Mouse (Mus musculus): ENCODE measurements around the gene Sowaha. TPM values are rescaled to one million over a fixed set of nuclear protein-coding genes. Genes with fewer than 3 reads are reported as not detected.

The Sowaha gene
- polyA plus RNA-seq, 1 experiment from 2014 or later: 0.18 TPM

DNA sequence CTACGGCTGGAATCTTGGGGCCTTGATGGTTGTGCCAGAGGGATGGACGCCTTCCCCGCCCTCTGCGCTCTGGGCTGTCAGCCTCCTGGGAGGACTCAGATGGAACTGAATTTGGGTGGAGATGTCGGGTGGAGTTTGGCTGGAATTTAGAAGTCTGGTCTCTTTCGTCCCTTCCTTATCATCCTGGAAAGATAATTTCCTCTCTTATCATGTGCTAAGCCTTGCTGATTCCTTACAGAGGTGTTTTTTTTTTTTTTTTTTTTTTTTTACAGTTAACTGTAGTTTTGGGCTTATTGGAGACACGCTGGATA, 41.7 kb upstream of the Sowaha start:
- no peak for ATAC-seq (replicated peaks; ENCODE audit: extremely low read depth, insufficient read depth, low FRiP score)
- Histone ChIP-seq H3K9ac (ENCODE audit: low read length) (peak overlapping the region; percentile 92; the same call in 1 of the 2 replicates), H3K9me3 (replicated peaks; ENCODE audit: control insufficient read depth, low read length) (no peaks in the 10 kb centered on the region), H3K36me3 (ENCODE audit: control insufficient read depth, insufficient read depth) (no peaks in the 10 kb centered on the region), H3K27ac (ENCODE audit: low read length) (peak overlapping the region; percentile 89; the same call in 1 of the 2 replicates), H3K4me2 (ENCODE audit: low read depth, low read length) (peak overlapping the region; percentile 73), H3K4me1 (ENCODE audit: control insufficient read depth, insufficient read depth, low read length) (peaks cover 56% of the 10 kb centered on the region), H3K4me3 (ENCODE audit: low read length) (peak overlapping the region; percentile 88; the same call in 1 of the 2 replicates), H3K27me3 (ENCODE audit: control insufficient read depth, insufficient read depth, low read length) (no peaks in the 10 kb centered on the region)
- 57% methylated on average over 7 of the region's 7 CpGs for WGBS

DNA sequence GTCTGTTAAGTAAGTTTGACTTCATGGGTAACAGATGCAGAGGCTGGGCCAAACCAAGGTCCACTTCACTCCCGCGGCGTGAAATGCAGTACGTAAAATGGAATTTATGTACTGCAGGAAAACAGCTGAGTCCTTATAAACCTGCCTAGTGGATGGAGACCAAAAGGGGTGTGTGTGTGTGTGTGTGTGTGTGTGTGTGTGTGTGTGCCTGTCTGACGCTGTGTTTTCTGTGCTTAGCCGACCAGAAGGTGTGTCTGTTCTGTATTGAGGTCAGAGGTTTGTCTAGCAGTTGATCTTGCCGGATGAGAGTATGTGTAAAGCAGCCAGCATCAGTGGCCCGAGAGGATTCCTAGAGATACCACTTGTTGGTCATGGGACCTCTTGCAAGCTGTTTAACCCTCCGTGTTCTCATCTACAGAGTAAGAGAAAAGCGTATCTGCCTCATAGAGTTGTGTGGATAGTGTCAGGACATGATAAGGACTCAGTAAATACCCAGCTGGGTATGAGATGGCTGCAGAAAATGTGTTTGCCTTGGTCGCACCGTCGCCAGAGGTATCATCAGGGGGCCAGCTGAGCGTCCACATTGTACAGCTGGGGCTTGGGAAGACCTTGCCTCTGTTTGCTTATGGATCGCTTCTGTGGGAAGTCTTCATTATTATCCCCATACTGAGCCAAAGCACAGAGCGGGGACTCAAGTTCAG, 41.2 kb upstream of the Sowaha start:
- H3K27me3 ChIP-seq (ENCODE audit: control insufficient read depth, insufficient read depth, low read length): no peaks in the 10 kb centered on the region
- H3K4me3 ChIP-seq (ENCODE audit: low read length): peak overlapping the region; percentile 88
- peak overlapping the region; percentile 73 for H3K4me2 ChIP-seq (ENCODE audit: low read depth, low read length)
- H3K4me1 ChIP-seq (ENCODE audit: control insufficient read depth, insufficient read depth, low read length): peaks cover 52% of the 10 kb centered on the region
- peak overlapping the region; percentile 89 for H3K27ac ChIP-seq (ENCODE audit: low read length)
- WGBS: 31% methylated on average over 16 of the region's 16 CpGs
- no peak for ATAC-seq (replicated peaks; ENCODE audit: extremely low read depth, insufficient read depth, low FRiP score)
- no peaks in the 10 kb centered on the region for H3K36me3 ChIP-seq (ENCODE audit: control insufficient read depth, insufficient read depth)
- no peaks in the 10 kb centered on the region for H3K9me3 ChIP-seq (replicated peaks; ENCODE audit: control insufficient read depth, low read length)
- H3K9ac ChIP-seq (ENCODE audit: low read length): peak overlapping the region; percentile 92

DNA sequence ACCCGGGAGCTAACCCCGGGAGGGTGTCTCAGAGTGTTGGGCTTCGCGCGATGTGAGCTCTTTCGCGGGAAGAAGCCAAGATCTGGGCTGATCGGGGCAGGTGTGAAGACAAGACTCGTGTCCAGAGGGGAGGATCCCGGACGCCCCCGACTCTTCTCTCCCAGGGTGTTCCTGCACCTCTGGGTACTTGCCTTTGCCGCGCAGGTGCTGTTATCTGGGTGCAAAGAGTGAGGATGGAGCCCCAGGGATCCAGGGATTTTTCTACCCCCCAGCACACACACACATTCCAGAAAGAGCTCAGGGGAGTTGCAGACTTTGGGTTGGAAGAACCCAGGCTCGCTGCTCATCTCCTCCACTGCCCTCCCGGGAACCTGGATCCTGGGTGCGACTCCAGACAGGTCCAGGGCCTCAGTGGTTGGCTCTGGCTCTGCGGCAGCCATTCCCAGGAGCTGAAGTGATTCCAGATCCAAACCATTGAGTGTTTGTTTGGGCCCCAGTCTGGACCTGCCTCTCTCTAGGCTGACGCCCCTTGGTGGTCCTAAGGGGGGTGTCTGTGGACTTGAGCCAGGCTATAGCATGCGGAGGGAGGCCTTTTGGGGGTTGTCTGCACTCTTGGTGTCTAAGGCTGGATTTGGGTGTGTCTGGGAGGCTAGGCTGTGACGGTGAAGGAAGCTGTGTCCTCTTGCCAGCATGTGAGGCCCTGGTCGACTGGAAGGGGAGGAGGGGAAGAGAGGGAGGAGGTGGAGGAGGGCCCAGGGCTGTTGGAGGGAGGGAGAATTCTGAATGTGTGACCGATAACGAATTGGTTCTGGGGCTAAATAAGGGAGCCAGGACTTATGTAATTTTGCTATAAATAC, 40.3 kb upstream of the Sowaha start:
- Histone ChIP-seq H3K27ac (ENCODE audit: low read length) (peak overlapping the region; percentile 89), H3K9ac (ENCODE audit: low read length) (peak overlapping the region; percentile 92), H3K4me1 (ENCODE audit: control insufficient read depth, insufficient read depth, low read length) (peaks cover 43% of the 10 kb centered on the region), H3K4me2 (ENCODE audit: low read depth, low read length) (peak overlapping the region; percentile 73), H3K9me3 (replicated peaks; ENCODE audit: control insufficient read depth, low read length) (no peaks in the 10 kb centered on the region), H3K4me3 (ENCODE audit: low read length) (peak overlapping the region; percentile 88), H3K27me3 (ENCODE audit: control insufficient read depth, insufficient read depth, low read length) (no peaks in the 10 kb centered on the region), H3K36me3 (ENCODE audit: control insufficient read depth, insufficient read depth) (no peaks in the 10 kb centered on the region)
- peak; percentile 66 for ATAC-seq (replicated peaks; ENCODE audit: extremely low read depth, insufficient read depth, low FRiP score)
- 1% methylated on average over 24 of the region's 24 CpGs for WGBS

DNA sequence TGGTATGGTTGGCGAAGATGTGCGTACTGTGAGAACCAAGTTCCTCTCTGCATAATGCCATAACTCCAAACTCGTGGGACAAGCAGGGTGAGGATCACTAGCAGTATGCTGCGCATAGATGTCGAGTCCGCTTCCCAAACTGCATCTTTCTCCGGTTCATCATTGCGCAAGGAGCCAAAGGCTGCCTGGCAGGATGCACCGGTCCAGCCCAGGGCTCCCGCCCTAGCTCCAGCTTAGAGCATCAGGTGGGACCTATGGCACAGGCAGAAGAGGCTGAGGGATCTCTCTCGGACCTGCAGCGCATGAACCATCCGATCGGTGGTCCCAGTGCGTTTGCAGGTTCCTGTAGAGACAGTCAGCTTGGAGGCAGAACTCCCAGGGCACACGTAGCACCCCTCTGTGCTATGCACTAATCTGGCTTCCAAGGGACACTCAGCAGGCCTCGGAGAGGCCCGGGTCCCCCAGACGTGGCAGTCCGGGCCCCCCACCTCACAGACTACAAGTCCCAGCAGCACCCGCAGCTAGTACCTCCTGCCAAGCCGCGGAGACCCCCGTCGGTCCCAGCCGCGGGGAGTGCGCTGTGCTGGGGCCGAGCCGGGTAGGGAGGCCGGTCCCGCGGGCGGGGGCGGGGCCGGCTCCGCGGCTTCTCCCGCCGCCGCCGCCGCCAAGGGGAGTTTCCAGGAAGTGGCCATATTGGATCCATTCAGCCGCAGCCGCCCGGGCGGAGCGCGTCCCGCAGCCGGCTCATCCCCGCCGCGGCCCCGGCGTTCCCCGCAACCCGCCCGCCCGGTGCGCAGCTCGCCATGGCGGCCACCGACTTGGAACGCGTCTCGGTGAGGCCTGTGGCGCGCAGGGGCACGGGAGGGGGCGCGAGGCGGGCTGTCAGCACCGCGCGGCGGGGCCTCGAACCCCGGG, 39.4 kb upstream of the Sowaha start, which contains the start of gene Sept8:
Sept8 (plus strand) TSS at position 51 of the 915 bp plus-strand sequence.
- Histone ChIP-seq H3K27ac (ENCODE audit: low read length) (peak within 1 kb of the TSS; percentile 89), H3K9ac (ENCODE audit: low read length) (peak within 1 kb of the TSS; percentile 92), H3K4me2 (ENCODE audit: low read depth, low read length) (peak within 1 kb of the TSS; percentile 73), H3K4me1 (ENCODE audit: control insufficient read depth, insufficient read depth, low read length) (peaks cover 35% of the 10 kb centered on the region), H3K4me3 (ENCODE audit: low read length) (peak within 1 kb of the TSS; percentile 88), H3K36me3 (ENCODE audit: control insufficient read depth, insufficient read depth) (no peaks in the 10 kb centered on the region), H3K9me3 (replicated peaks; ENCODE audit: control insufficient read depth, low read length) (no peaks in the 10 kb centered on the region), H3K27me3 (ENCODE audit: control insufficient read depth, insufficient read depth, low read length) (no peaks in the 10 kb centered on the region)
- WGBS: 5% methylated on average over 78 of the region's 79 CpGs
- ATAC-seq (replicated peaks; ENCODE audit: extremely low read depth, insufficient read depth, low FRiP score): peak; percentile 60

DNA sequence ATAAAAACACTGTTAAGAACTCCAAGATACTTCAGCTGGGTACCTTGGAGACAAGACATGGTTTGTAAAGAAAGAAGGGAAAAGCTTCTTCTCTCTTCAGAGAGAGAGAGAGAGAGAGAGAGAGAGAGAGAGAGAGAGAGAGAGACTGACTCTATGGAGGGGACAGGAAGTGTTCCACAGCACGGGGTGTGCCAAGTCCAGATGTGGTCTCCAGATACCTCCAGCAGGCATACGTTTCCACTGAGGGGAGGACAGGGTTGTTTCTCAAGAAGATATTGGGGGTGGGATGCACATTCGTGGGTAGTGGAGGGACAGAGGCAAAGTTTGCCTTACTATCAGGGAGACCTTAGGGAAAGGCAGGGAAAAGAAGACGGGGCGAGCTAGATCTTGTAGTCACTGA, 38.7 kb upstream of the Sowaha start:
- no peak for ATAC-seq (replicated peaks; ENCODE audit: extremely low read depth, insufficient read depth, low FRiP score)
- H3K9me3 ChIP-seq (replicated peaks; ENCODE audit: control insufficient read depth, low read length): no peaks in the 10 kb centered on the region
- no peak overlapping the region for H3K4me3 ChIP-seq (ENCODE audit: low read length)
- H3K27ac ChIP-seq (ENCODE audit: low read length): no peak overlapping the region
- H3K36me3 ChIP-seq (ENCODE audit: control insufficient read depth, insufficient read depth): no peaks in the 10 kb centered on the region
- H3K4me1 ChIP-seq (ENCODE audit: control insufficient read depth, insufficient read depth, low read length): peaks cover 32% of the 10 kb centered on the region
- H3K9ac ChIP-seq (ENCODE audit: low read length): no peak overlapping the region
- no peak overlapping the region for H3K4me2 ChIP-seq (ENCODE audit: low read depth, low read length)
- H3K27me3 ChIP-seq (ENCODE audit: control insufficient read depth, insufficient read depth, low read length): no peaks in the 10 kb centered on the region
- 53% methylated on average over 5 of the region's 5 CpGs for WGBS

DNA sequence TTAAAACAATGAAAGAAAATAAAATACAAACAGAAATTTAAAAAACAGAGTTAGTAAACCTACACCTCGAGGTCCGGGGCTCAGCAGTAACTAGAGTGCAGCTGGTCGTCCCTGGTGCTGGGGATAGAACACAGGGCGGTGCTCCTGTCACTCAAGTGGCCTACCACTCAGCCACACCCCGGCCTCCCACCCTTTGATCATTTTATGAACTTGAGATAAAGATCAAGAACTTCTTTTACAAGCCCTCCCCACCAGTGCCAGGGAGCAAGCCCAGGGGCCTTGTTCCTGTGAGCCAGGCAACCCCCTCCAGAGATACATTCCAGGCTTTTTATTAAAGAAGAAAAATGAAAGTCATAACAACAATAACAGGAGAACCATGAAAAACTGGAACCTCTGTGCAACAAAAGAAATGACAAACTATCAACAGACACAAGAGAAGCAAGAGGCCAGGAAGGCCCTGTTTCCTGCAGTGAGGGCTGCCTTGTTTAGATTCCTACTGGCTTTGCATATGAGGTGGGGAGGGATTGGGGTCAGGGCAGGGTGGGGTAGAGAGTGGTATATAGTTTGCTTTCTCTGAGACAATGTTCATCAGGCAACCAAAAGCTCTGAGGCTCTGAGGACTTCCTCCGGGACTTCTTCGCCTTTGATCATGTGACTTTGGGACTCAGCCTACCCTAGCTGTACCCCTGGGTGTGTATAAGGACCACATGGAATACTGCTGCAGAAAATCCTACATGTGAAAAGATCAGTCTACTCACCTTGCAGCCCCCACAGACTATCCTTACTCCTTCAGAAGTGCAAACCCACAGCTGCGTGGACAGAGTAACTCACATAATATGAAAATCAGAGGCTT, 36.9 kb upstream of the Sowaha start:
- WGBS: 51% methylated on average over 8 of the region's 8 CpGs
- Histone ChIP-seq H3K36me3 (ENCODE audit: control insufficient read depth, insufficient read depth) (no peaks in the 10 kb centered on the region), H3K4me3 (ENCODE audit: low read length) (no peak overlapping the region), H3K9ac (ENCODE audit: low read length) (no peak overlapping the region), H3K4me1 (ENCODE audit: control insufficient read depth, insufficient read depth, low read length) (peaks cover 15% of the 10 kb centered on the region), H3K27me3 (ENCODE audit: control insufficient read depth, insufficient read depth, low read length) (no peaks in the 10 kb centered on the region), H3K4me2 (ENCODE audit: low read depth, low read length) (no peak overlapping the region), H3K27ac (ENCODE audit: low read length) (no peak overlapping the region), H3K9me3 (replicated peaks; ENCODE audit: control insufficient read depth, low read length) (no peaks in the 10 kb centered on the region)
- no peak for ATAC-seq (replicated peaks; ENCODE audit: extremely low read depth, insufficient read depth, low FRiP score)

DNA sequence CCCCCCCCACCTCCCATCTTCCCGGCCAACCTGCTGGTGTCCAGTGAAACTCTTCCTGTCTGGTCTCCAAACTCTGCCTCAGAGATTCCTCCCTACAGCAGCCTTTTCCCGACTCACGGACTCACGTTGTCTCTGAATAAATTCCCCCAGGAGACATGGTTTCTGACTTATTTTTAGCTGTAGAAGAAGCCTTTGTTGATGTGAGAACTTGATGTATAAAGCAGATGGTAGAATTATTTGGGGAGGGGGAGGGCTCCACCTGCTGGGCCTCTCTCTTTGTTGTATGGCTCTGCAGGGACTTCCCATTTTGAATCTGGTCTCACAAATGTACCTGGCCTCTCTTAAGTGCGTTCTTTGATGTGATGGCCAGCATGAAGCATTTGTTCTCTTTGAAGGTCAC, 30.3 kb upstream of the Sowaha start:
- H3K9ac ChIP-seq (ENCODE audit: low read length): no peak overlapping the region
- WGBS: 34% methylated on average over 5 of the region's 5 CpGs
- no peak overlapping the region for H3K4me3 ChIP-seq (ENCODE audit: low read length)

DNA sequence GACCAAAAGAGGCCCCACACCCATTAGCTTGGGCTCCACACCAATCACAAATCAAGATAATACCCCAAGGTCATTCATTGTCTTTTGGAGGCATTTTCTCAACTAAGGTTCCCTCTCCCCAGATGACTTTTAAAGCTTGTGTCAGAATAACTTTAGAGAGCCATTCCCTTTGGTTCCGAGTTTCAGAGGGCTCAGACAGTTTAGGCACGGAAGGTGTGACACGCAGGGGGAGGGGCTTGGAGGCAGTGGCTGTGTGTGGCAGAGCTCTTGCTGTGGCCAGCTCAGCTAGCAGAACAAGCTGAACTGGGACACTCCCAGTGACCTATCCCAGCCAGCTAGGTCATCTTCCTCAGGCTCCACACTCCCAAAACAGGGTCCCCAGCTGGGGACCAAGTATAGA, 28.5 kb upstream of the Sowaha start:
- Histone ChIP-seq H3K9me3 (replicated peaks; ENCODE audit: control insufficient read depth, low read length) (no peaks in the 10 kb centered on the region), H3K4me2 (ENCODE audit: low read depth, low read length) (no peak overlapping the region), H3K4me1 (ENCODE audit: control insufficient read depth, insufficient read depth, low read length) (no peaks in the 10 kb centered on the region; the same call in 1 of the 2 replicates), H3K27ac (ENCODE audit: low read length) (no peak overlapping the region), H3K36me3 (ENCODE audit: control insufficient read depth, insufficient read depth) (no peaks in the 10 kb centered on the region), H3K27me3 (ENCODE audit: control insufficient read depth, insufficient read depth, low read length) (no peaks in the 10 kb centered on the region), H3K9ac (ENCODE audit: low read length) (no peak overlapping the region), H3K4me3 (ENCODE audit: low read length) (no peak overlapping the region)
- WGBS: 49% methylated on average over 3 of the region's 3 CpGs
- ATAC-seq (replicated peaks; ENCODE audit: extremely low read depth, insufficient read depth, low FRiP score): no peak

More for the DNA sequence above, 30.3 kb upstream of the Sowaha start:
- Histone ChIP-seq H3K4me2 (ENCODE audit: low read depth, low read length) (no peak overlapping the region), H3K4me1 (ENCODE audit: control insufficient read depth, insufficient read depth, low read length) (no peaks in the 10 kb centered on the region; the same call in 1 of the 2 replicates), H3K27me3 (ENCODE audit: control insufficient read depth, insufficient read depth, low read length) (no peaks in the 10 kb centered on the region), H3K9me3 (replicated peaks; ENCODE audit: control insufficient read depth, low read length) (no peaks in the 10 kb centered on the region), H3K27ac (ENCODE audit: low read length) (no peak overlapping the region), H3K36me3 (ENCODE audit: control insufficient read depth, insufficient read depth) (no peaks in the 10 kb centered on the region)
- ATAC-seq (replicated peaks; ENCODE audit: extremely low read depth, insufficient read depth, low FRiP score): no peak
